Mouse (Mus musculus) heart, postnatal 0 days (tissue): ENCODE measurements at regions not wholly inside any gene's neighbourhood (a gene's known extent, or its start where the extent isn't known, plus 50 kb on each side); places are given as distances from the start of the nearest gene placed in this dataset.

Experiments used
- ATAC-seq: fragments of 200-750 bp; cut with Nextera tagmentation; 2 replicates; pipeline ENCODE4 v1.8.0; 2017; ENCODE audit warnings: low read depth, moderate number of reproducible peaks, moderate library complexity; ENCODE audit not compliant: insufficient read depth
- DNase-seq: peaks from one replicate; pipeline ENCODE4 v3.0.0-alpha.2; 2016; ENCODE audit warnings: low spot score
- H3K27ac ChIP-seq: fragments of 300-500 bp; sonication (generic); 2 replicates; pipeline ENCODE4 v1.5.1; 2014; ENCODE audit warnings: low read depth, mild to moderate bottlenecking
- H3K27me3 ChIP-seq: fragments of 300-500 bp; sonication (generic); 2 replicates; pipeline ENCODE4 v1.6.1; 2014; ENCODE audit warnings: low read length, mixed read lengths; ENCODE audit not compliant: control insufficient read depth, insufficient read depth
- H3K36me3 ChIP-seq: fragments of 300-500 bp; sonication (generic); replicated peaks from 2 replicates; pipeline ENCODE4 v1.6.1; 2014; ENCODE audit warnings: low read length, mixed read lengths; ENCODE audit not compliant: control insufficient read depth, insufficient read depth
- H3K4me1 ChIP-seq: fragments of 300-500 bp; sonication (generic); 2 replicates; pipeline ENCODE4 v1.6.1; 2014; ENCODE audit warnings: antibody characterized with exemption; ENCODE audit not compliant: control insufficient read depth, insufficient read depth
- H3K4me2 ChIP-seq: fragments of 300-500 bp; sonication (generic); 2 replicates; pipeline ENCODE4 v1.6.1; 2014; ENCODE audit warnings: low read depth, mild to moderate bottlenecking, low read length, moderate library complexity
- H3K4me3 ChIP-seq: fragments of 300-500 bp; sonication (generic); 2 replicates; pipeline ENCODE4 v1.5.1; 2014; ENCODE audit warnings: low read depth, low read length
- H3K9ac ChIP-seq: fragments of 300-500 bp; sonication (generic); replicated peaks from 2 replicates; pipeline ENCODE4 v1.6.1; 2014; ENCODE audit warnings: low read depth, low read length, mixed read lengths
- H3K9me3 ChIP-seq: fragments of 300-500 bp; sonication (generic); replicated peaks from 2 replicates; pipeline ENCODE4 v1.6.1; 2016; ENCODE audit warnings: low read length; ENCODE audit not compliant: control insufficient read depth
- CTCF ChIP-seq: IDR thresholded peaks from 2 replicates; pipeline ENCODE4 v1.5.1; 2016; ENCODE audit warnings: antibody characterized with exemption, control low read depth, low read depth
- EP300 ChIP-seq: IDR thresholded peaks from 2 replicates; pipeline ENCODE4 v1.6.1; 2016; ENCODE audit warnings: antibody characterized with exemption, low read depth
- WGBS: fragments of 180-500 bp; shearing (Covaris S2); extraction: QIAGEN DNeasy Blood & Tissue Kit; methylation state at CpG from one replicate; pipeline ENCODE4 v1.1.7; 2014; 5-methylcytosine and 5-hydroxymethylcytosine counted together

DNA sequence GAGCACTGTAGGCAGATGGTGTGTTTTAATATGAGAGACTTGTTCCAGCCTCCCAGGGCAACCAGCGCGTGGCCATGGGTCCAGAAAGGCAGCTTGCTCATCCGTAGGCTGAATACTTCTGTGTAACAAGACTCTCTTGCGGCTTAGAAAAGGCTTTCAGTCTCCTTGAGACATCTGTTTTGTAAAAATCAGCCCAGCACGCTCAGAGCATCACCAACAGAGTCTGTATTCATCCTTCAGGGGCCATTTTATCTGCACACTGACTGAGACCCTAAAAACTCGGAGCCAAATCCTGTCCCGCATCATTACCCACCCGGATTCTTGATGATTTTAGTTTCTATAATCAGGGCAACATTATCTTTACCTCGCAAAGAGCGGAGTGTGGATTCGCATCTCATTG, 396.4 kb upstream of the Klf4 start:
- no peaks in the 10 kb centered on the region for H3K27me3 ChIP-seq
- H3K4me3 ChIP-seq = no peak overlapping the region
- no peaks in the 10 kb centered on the region for H3K36me3 ChIP-seq
- ATAC-seq (no peak), DNase-seq (no peak)
- H3K9ac ChIP-seq = no peak overlapping the region
- no peaks in the 10 kb centered on the region for H3K9me3 ChIP-seq
- TF ChIP-seq EP300 (no peak), CTCF (no peak)
- no peak overlapping the region for H3K27ac ChIP-seq
- H3K4me1 ChIP-seq = no peaks in the 10 kb centered on the region
- 78% methylated on average over 11 of the region's 11 CpGs for WGBS
- no peak overlapping the region for H3K4me2 ChIP-seq

DNA sequence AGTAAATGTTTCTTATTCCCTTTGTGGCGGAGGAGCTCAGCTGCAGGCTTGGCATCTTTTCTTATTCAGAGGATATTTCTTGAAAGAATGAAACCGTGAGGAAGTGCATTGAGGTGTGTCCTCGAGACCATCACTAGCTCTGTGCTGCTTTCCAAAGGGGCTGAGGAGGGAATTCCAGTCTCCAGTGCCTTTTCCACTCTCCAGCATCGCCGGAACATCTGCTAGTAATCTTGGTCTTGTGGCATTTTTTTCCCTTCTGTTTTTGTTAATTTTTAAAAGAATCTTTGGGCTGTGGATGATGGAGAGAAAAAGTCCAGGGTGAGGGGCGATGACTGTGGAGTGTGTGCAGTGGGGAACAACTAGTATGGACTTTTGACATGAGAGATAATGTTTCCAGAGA, 395.9 kb upstream of the Klf4 start:
- Histone ChIP-seq H3K36me3 (no peaks in the 10 kb centered on the region), H3K9me3 (no peaks in the 10 kb centered on the region), H3K9ac (no peak overlapping the region), H3K27ac (no peak overlapping the region), H3K4me2 (no peak overlapping the region), H3K4me3 (no peak overlapping the region), H3K4me1 (no peaks in the 10 kb centered on the region), H3K27me3 (no peaks in the 10 kb centered on the region)
- no peak for DNase-seq
- ATAC-seq = no peak
- TF ChIP-seq EP300 (no peak), CTCF (no peak)
- WGBS = 85% methylated on average over 6 of the region's 6 CpGs

DNA sequence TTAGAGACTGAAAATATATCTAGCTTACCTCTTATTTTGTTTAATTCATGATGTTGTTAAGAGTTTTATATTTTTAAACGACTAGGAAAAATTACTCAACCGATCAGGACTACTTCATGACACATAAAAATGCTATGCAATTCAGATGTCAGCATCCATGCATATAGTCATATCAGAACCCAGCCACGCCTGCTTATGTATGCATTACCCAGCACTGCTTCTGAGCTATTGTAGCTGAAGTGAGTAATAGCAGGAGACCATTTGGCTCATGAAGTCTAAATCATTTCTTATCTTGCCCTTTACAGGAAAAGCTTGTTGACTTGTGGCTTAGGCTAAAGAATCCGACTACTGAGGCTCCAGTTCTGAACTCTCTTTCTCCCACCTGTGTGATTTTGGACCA, 395.1 kb upstream of the Klf4 start:
- H3K27ac ChIP-seq = no peak overlapping the region
- TF ChIP-seq CTCF (no peak), EP300 (no peak)
- no peak overlapping the region for H3K4me3 ChIP-seq
- no peak for ATAC-seq
- H3K27me3 ChIP-seq = no peaks in the 10 kb centered on the region
- H3K9me3 ChIP-seq = no peaks in the 10 kb centered on the region
- H3K9ac ChIP-seq = no peak overlapping the region
- no peaks in the 10 kb centered on the region for H3K4me1 ChIP-seq
- H3K4me2 ChIP-seq = no peak overlapping the region
- DNase-seq = no peak
- 72% methylated on average over 4 of the region's 4 CpGs for WGBS
- H3K36me3 ChIP-seq = no peaks in the 10 kb centered on the region

DNA sequence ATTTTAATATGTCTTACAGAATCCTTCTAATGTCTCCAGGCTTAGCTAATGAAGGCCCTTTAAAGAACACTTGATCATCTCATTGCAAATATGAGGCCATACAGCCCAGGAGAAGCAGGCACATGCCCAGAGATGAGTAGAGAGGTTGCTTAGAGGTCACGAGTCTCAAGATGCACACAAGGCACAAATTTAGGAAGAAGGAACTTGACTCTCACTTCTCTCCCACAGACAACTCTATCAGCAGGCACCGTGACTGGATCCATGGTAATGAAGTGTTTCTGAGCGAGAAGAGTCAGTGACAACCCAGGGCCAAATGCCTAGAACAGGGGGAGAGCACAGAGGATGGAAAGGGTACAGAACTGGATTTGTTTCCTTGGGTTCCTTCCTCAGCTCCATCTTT, 392.7 kb upstream of the Klf4 start:
- H3K36me3 ChIP-seq = no peaks in the 10 kb centered on the region
- H3K4me3 ChIP-seq = no peak overlapping the region
- no peaks in the 10 kb centered on the region for H3K9me3 ChIP-seq
- ATAC-seq = no peak
- no peak overlapping the region for H3K4me2 ChIP-seq
- TF ChIP-seq CTCF = no peak
- TF ChIP-seq EP300 = no peak
- no peak for DNase-seq
- WGBS = 67% methylated on average over 3 of the region's 3 CpGs
- H3K9ac ChIP-seq = no peak overlapping the region
- H3K27me3 ChIP-seq = no peaks in the 10 kb centered on the region
- no peaks in the 10 kb centered on the region for H3K4me1 ChIP-seq
- H3K27ac ChIP-seq = no peak overlapping the region

DNA sequence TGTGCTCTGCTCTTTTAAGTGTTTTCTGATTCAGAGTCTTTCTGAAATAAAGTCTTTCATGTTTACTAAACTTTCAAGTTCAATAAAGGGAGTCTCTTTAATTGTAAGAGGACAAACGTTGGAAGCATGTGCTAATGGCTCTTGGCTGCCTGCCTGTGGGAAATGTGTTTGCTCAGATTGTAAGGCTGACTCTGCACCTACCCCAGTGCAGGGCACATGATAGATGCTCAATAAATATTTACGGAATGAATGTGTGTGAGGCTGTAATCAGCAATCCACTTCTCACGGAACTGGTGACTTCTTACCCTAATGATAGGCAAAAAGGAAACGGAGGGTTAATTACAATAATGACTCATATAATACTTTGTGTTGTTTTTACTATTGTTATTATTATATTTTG, 389.0 kb upstream of the Klf4 start:
- H3K27ac ChIP-seq = no peak overlapping the region
- TF ChIP-seq EP300 (no peak), CTCF (no peak)
- no peaks in the 10 kb centered on the region for H3K4me1 ChIP-seq
- no peaks in the 10 kb centered on the region for H3K27me3 ChIP-seq
- H3K9me3 ChIP-seq = no peaks in the 10 kb centered on the region
- WGBS = 63% methylated on average over 4 of the region's 4 CpGs
- ATAC-seq (no peak), DNase-seq (no peak)
- H3K9ac ChIP-seq = no peak overlapping the region
- no peaks in the 10 kb centered on the region for H3K36me3 ChIP-seq
- no peak overlapping the region for H3K4me3 ChIP-seq
- H3K4me2 ChIP-seq = no peak overlapping the region

DNA sequence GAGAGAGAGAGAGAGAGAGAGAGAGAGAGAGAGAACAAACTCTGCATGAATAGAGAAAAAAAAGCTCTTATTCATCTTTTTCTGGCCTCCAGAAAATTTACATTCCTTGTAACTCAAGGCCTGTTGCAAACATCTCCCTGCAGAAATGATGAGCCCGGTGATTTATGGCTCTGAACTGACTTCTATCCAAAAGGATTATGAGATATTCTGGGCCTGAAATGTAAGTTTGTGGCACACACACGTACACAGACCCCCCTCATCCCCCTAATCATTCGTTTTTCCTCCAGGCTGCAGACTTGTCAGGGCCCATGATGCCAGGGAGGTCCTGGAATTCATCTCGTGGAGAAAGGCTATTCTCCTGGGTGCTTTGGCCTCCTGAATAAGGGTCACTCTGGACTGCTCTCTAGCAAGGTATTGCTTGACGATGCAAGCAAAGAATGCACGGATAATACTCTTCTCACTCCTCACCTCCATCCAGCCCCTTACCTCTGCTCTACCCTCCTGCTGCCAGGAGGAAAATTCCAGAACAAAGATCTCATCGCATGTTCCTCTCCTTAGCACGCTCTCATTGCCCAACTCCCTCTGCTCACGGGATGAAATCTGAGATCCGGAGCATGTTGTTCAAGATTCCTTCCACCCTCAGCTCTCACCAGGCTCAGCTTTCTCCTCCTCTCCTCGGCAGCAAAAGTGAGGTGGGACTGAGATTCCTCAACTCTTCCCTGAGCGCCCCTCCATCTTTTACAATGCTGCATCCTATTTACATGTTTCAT, 362.0 kb upstream of the Klf4 start:
- DNase-seq = no peak
- Histone ChIP-seq H3K36me3 (no peaks in the 10 kb centered on the region), H3K4me2 (no peak overlapping the region), H3K27ac (no peak overlapping the region), H3K9ac (no peak overlapping the region), H3K4me1 (no peaks in the 10 kb centered on the region), H3K9me3 (no peaks in the 10 kb centered on the region), H3K4me3 (no peak overlapping the region), H3K27me3 (no peaks in the 10 kb centered on the region)
- ATAC-seq = no peak
- TF ChIP-seq CTCF (no peak), EP300 (no peak)
- WGBS = 54% methylated on average over 12 of the region's 12 CpGs
